Mouse (Mus musculus) gastrocnemius, adult 2 months (tissue): ENCODE results near the gene Nccrp1. TPM values are rescaled to one million over a fixed set of nuclear protein-coding genes. Genes with fewer than 3 reads are reported as not detected.

Experiments
- DNase-seq: peaks from one replicate; pipeline ENCODE4 v3.0.0; 2022
- H3K27ac ChIP-seq: fragments of 200-600 bp; 2 replicates; pipeline ENCODE4 v1.8.1; 2022; ENCODE audit warnings: mild to moderate bottlenecking
- H3K4me3 ChIP-seq: fragments of 200-600 bp; 2 replicates; pipeline ENCODE4 v1.8.1; 2022; ENCODE audit warnings: mild to moderate bottlenecking, moderate library complexity
- CTCF ChIP-seq: fragments of 200-600 bp; IDR thresholded peaks from 2 replicates; pipeline ENCODE4 v1.8.1; 2022; ENCODE audit warnings: antibody characterized with exemption, mild to moderate bottlenecking, moderate library complexity
- intact Hi-C: fragments of 180-260 bp; cut with DNase I; formaldehyde crosslinking; loops from one replicate; pipeline ENCODE4 v1.15.1; 2025
- total RNA-seq, 2 experiments: library from RNA; stranded (reverse); gene quantifications; 2 replicates each; pipeline ENCODE4 v1.2.3; 2021

Nccrp1 gene
- total RNA-seq, 2 experiments from 2014 or later: not detected

DNA sequence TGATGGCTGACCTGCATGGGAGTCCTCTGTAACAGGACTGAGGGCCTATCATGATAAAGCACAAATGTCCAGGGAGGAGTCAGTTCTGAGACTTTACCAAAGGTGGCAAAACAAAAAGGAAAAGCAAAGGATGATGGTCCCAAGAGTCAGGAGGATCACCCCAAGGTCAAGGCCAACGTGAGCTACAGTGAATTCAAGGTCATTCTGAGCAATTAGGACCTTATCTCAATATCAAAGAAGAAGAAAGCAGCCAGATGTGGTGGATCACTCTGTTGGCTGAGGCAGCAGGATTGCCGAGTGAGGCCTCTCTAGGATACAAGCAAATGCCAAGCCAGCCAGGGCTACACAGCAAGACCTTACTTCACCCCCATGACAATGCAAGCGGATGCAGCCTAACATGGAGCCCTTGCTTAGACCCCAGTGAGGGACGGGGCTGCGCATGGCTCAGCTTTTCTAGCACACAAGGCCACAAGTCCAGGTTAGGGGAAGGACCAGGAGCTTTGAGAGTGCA, 31.5 kb upstream of the Nccrp1 start:
- TF ChIP-seq CTCF: no peak
- intact Hi-C loops: no loop called here
- Histone ChIP-seq H3K4me3 (no peak overlapping the region), H3K27ac (no peak overlapping the region)
- no peak for DNase-seq

DNA sequence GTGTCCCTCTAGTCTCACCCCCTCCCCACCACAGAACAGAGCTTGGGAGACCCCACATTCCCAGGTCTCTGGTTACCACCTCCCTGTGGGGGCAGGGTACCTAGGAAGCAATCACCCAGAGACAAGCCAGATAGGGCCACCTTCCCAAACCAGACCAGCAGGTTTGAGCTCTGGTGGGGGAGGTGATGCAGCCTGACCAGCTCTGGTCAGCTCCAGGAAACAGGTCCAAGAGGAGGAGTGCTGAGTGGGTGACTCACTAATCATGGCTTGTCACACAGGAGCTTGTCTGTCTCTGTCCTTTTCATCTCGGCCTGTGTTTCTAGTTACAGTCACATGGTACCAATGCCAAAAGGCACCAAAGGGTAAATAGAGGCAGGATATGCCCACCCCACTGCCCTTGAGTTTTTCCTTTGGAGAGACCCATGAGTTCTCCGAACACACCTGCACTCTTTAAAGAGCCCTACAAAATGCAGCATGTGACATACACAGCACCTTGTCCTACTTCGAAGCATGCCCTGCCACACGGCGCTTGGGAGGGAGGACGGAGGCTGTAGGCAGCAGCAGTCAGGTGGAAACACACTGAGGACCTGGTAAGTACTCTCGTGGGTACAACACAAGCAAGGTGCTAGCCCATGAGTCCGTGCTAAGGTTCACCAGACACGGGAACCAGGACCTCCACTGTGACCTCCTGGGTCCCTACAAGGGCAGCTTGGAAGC, 30.9 kb upstream of the Nccrp1 start:
- H3K27ac ChIP-seq: peak overlapping the region; percentile 65; the same call in 1 of the 2 replicates
- no peak overlapping the region for H3K4me3 ChIP-seq
- TF ChIP-seq CTCF: no peak
- intact Hi-C loops: no loop called here
- no peak for DNase-seq

DNA sequence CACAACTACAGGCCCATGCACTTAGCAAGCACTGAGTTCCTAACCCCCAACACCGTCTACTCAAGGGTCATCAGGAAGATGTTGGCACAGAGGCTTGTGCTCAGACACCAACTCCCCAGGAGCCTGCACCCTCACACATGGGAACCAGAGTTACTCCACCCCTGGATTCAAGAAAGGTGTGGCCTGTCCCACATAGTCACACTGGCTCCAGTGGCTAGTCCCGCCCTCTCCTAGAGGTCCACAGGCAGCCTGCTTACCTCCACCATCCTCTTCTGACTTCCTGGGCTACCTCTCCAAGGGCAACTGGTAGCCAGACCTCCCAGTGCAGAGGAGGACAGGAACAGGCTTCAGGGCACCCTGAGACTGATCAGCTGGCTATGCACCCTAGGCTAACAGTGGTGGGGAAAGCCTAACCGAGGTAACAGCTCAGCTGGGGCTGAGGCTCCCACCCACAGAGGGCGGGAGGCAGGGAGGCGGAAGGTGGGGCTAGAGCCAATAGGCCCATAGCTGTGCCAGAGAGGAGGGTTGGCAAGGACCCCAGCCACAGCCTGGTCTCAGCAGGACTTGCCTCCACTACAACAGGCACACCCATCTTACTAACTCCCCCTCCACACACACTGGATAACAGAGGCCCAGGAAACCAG, 29.3 kb upstream of the Nccrp1 start:
- Histone ChIP-seq H3K27ac (peak overlapping the region; percentile 65), H3K4me3 (peak overlapping the region; percentile 26; the same call in 1 of the 2 replicates)
- peak; percentile 81 for DNase-seq
- no peak for TF ChIP-seq CTCF
- intact Hi-C loops: no loop called here

DNA sequence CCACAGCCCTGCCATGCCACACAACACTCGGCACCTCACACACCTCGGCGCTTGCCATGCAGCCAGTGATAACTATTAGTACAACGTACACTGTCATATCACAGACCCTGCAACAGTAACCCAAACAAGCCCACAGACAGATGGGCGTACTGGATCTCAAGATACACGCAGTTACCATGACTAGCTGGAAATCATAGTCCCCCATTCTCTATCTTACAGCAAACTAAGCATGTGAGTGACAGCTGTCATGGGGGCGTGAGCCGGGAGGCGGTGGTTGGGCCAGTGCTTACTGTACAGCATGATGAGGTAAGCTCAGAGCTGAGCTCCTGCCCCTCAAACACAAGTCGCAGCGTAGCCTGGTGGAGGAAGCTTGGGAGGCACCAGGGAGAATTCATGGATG, 28.5 kb upstream of the Nccrp1 start:
- Histone ChIP-seq H3K4me3 (no peak overlapping the region), H3K27ac (no peak overlapping the region)
- intact Hi-C loops: no loop called here
- DNase-seq: no peak
- TF ChIP-seq CTCF: no peak

DNA sequence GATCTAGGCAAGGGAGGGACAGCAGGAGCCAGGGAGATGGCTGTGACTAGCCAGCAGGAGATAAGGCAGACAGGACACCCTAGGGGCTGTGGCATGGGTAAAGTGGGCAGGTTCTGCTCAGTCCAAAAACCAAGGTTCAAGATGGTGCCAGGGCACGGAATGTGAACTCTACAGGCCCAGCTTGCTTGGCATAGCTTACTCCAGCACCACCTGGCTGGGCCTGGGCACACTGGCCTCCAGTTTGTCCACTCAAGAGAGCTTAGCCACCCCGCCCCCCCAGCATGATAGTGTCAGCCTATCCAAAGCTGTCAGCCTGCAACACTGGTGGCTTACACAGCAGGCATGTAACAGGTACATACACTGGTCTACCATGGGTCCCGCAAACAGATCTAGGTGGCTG, 26.2 kb upstream of the Nccrp1 start:
- no peak overlapping the region for H3K4me3 ChIP-seq
- no peak for DNase-seq

DNA sequence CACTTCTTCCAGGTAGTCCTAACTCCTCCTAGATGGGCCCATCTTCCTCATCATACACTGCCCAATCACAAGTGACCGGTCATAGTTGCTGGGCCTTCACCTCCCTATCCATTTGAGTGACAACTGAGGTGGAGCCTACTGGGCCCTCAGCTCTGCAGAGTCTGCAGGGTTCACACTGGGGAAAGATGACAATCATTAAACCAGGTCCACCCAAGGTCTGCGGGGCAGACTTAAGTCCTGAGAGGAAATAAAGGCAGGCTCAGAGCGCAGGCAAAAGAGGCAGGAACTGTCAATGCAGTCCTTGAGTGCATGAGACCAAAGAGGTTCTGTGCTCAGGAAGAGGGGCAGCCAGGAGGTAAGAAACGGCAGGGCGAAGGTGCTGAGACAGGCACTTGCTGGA, 25.6 kb upstream of the Nccrp1 start:
- Histone ChIP-seq H3K27ac (no peak overlapping the region), H3K4me3 (no peak overlapping the region)
- no peak for DNase-seq
- intact Hi-C loops: no loop called here
- no peak for TF ChIP-seq CTCF

More for the DNA sequence above, 26.2 kb upstream of the Nccrp1 start:
- no peak overlapping the region for H3K27ac ChIP-seq
- intact Hi-C loops: no loop called here
- TF ChIP-seq CTCF: no peak

DNA sequence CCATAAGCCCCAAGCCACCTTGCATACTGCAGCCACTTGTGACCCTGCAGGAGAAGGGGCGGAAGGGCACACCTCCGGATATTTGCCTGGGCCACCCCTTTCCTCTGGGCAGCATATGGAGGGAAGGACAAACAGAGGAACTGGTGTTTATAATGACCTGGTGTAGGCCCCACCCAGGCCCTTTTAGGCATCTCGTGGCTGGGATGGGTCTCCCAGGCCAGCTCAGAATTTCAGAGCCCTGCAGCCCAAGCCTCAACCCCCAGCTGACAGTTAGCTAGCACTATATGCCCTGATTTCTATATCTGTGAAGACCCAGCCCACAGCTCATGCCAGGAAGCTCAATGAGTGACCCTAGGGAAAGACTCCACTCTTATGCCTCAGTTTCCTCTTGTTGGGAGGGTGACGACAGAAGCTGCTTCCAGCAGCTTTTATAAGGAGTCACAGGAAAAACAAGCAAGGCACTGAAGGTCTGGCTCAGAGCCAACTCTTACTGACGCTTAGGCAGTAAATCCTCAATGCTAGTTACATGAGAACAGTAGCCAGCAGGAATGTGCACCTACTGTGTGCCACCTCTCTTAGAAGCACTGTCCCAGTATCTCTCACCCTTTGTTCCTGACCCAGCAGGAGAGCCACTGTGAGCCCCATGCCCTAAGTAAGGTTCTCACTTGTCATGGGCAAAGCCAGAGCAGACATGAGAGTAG, 24.1 kb upstream of the Nccrp1 start:
- peak overlapping the region; percentile 48 for H3K27ac ChIP-seq
- intact Hi-C loops: no loop called here
- no peak for TF ChIP-seq CTCF

DNA sequence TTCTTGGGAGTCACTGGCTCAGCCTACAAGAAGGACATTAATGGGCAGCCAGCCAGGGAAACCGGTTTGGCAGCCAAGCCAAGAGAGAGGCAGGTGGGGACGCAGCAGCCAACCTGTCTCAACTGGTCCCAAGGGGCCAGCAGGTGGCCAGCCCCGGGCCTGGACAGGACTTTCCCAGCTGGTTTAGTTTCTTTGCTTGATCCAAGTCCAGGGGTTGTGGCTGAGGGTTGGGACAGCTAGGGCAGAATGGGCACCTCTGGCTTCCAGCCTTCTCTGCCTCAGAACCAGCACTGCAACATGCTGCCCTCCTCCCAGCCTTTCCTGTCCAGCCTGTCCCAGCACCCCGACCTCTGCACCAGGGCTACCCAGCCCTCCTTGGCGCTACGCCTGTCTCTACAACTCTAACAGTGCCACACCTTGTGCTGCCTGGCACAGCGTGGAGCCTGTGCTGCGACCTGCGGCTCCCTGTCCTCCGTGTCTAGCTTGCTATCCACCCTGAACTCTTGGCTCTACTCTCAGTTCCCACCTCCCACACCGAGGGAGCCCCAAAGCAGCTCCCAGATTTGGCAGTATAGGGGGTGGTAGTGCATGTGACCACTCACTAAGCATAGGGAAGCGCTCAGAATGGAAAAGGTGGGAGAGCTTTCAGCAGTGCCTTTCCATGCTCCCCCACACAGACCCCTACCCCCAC, 23.4 kb upstream of the Nccrp1 start:
- no peak; the same call in 1 of the 2 replicates for TF ChIP-seq CTCF
- Histone ChIP-seq H3K4me3 (peak overlapping the region; percentile 5; the same call in 1 of the 2 replicates), H3K27ac (peak overlapping the region; percentile 48)
- DNase-seq: peak; percentile 87
- intact Hi-C loops: no loop called here

More for the DNA sequence above, 24.1 kb upstream of the Nccrp1 start:
- no peak overlapping the region; the same call in 1 of the 2 replicates for H3K4me3 ChIP-seq
- DNase-seq: no peak

DNA sequence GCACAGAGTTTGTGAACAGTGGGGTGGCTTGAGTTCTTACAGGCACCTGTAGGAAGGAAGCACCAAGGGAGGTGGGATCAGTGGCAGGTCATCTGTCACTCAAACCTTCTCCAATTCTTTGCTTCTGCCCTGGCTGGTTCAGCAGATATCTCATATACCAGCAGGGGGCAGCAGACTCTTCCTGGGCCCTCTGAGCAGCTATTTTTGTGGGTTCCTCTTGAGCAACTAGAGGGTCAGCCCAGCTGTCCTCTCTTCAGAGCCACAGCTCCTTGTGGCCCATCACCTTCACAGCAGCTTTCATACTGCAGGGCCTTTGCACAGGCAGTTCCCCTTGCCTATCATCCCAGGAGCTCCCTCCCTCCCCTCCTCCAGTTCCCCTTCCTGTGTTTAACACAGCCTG, 21.2 kb upstream of the Nccrp1 start:
- DNase-seq: peak; percentile 71
- H3K27ac ChIP-seq: no peak overlapping the region
- peak; percentile 94 for TF ChIP-seq CTCF
- intact Hi-C loops: loop anchor here (1.0 to 2.0 kb wide), 3 partner anchors 33 to 159 kb away; no protein-coding TSS in a partner anchor
- no peak overlapping the region for H3K4me3 ChIP-seq

DNA sequence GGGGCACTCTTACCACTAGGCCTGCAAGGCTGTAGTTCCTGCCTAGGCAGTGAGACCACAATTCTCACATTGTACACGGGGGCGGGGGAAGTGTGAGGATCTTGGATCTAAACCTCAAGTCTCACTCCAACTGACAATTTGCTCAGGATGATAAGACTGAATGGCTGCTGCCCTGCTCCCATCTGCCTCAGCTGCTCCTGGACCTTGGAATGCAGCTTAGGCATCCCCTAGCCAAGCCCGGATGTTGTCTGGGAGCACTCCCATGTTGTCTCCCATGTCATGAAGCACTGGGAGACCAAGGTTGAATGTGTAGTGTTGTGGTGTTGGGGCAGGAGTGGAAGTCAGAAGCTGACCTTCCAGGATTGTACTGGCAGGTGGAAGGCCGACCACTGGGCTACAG, 20.5 kb upstream of the Nccrp1 start:
- intact Hi-C loops: no loop called here
- no peak for DNase-seq
- H3K27ac ChIP-seq: no peak overlapping the region
- no peak for TF ChIP-seq CTCF
- H3K4me3 ChIP-seq: no peak overlapping the region

DNA sequence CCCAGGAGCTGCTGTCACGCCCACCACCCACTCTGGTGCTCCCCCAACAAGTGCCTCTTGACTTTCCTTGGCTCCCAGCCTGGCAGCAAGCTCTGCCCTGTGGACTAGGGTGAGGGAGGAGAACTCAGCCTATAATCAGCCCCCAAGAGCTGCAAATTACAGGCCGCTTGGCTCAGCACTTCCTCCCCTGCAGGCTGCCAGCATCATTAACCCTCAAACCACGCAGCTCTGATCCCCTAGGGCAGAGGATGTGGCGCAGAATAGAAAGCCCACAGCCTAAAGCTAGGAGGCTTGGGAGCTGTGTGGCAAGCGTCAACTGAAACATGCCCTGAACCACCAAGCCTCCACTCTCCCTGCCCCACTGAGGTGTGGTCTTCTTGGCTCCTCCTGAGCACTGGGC, 18.4 kb upstream of the Nccrp1 start:
- DNase-seq: no peak
- intact Hi-C loops: no loop called here
- Histone ChIP-seq H3K4me3 (no peak overlapping the region), H3K27ac (no peak overlapping the region)
- no peak for TF ChIP-seq CTCF

DNA sequence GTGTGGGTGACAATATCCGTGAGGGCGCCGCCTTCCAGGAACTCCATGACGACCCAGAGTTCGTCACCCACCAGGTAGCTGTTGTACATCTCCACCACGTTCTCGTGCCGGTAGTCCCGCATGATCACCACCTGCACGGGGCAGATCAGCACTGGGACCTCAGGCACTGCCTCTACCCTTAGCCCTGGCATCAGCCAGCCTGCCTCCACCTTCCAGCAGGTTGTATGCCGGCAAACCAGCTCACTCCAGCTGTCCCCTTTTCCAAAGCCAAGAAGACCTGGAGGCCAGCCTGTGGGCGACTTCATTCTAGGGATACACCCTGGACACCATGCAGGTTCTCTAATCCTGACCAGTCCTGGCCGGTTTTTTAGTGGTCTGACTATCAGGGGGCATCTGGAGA, 15.9 kb upstream of the Nccrp1 start:
- no peak for TF ChIP-seq CTCF
- Histone ChIP-seq H3K27ac (no peak overlapping the region), H3K4me3 (no peak overlapping the region)
- no peak for DNase-seq
- intact Hi-C loops: no loop called here
